Mouse (Mus musculus) cerebellum, adult 11 months (tissue): ENCODE results near the gene Zbtb20.

Experiments
- DNase-seq: peaks from one replicate; pipeline ENCODE4 v3.0.0; 2022

The Zbtb20 gene

DNA sequence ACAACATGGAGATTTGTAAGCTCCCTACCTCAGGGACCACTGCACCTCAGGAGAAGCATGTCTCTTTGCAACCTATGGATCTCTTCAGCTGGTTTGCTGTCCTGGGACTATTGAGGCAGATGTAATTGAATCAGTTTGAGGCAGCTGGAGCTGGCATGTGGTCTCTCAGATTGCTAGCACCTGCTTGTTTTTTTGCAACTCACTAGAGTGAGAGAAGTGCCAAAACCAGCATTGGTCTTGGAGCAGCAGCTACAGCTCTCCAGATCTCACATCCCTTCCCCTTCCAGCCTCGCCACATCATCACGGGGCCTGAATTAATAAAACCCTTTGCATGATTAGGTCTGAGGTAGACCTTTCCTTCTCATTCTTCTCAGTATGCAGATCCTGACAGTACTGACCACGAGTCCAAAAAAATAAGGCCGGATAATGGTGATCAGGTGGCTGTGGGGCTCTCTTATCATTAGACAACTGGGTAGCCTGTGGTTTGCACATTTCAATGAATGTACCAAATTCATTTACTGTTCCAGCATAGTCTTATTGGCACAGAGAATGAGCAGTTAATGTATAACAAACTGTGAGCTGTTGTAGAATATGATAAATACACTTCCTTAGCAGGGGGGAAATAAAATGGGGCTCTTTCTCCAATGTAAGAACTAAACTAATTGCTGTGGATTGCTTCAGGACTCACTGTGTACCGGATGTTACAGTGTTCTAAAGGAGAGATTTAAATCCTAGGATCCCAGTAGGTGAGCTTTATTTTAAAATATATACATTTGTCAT lies 205.4 kb downstream of the Zbtb20 start:
- peak; percentile 34 for DNase-seq

DNA sequence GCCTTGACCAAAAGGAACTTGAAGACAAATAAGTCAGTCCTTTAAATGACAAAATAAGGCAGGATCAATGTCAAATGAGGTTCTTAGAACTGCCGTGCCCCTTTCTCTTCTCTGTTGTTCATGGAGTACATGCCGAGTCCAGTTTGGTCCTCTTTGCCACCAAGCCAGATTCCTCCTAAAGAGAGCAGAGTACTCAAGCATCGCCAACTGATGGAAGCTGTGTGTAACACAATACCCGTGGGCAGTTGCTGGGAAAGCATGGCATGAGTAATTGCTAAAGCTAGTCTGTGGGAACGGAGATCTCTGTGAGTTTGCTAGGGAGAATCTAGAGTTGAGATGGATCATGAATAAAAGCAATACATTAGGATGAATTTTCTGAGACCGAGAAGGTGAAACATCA lies 206.3 kb downstream of the Zbtb20 start:
- DNase-seq: no peak

DNA sequence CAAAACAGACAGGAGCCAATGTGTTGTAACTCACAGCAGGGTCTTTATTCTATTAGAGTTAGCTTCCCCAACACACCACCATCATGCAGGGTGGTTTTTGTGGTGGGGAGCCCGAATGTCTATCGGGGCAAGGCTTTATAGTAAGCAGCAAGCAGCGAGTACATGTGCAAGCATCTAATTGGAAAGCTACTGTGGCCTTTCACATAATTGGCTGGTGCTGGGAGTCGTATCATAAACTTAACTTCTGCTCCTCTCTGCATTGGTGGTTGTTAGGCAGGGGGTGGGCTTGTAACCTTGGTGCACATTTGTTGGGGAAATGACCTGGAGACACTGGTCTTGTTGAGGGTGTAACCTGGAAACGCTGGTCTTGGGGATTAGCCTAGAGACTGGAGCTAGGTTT lies 207.1 kb downstream of the Zbtb20 start:
- no peak for DNase-seq

DNA sequence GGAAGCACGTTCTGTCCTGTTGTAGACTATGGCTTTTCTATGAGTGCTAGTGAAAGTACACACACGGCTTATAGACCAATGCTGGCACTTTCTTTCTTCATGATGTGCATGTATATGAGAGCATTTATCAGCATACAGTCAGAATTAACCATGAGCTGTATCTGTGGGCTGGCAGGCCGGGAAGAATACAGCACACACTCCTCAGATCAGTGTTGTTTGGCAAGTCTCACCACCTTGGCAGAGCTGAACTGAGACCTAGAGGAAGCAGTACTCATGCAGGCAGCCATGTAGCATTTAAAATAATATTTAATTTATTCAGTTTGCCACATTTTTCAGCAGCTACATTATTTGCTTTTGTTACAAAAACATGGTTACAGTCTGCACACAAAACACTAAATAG lies 214.5 kb downstream of the Zbtb20 start:
- no peak for DNase-seq

DNA sequence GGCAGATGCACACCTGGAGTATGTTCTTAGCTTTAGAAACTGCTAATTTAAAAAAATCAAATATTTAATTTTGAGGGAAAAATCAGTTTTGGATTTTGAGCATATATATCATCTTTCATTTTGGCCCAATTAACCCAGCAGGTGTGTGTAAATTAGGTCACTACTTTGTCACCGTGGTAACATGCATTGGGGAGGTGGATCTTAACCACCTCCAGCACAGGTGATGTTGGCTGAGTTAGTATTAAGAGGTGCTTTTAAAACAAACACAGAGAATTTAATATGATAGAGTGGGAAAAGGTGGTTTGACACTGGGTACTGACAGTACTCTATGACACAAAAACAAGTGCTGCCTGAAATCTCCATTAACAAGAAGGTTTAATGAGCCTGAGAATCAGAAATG lies 218.5 kb downstream of the Zbtb20 start:
- DNase-seq: no peak

DNA sequence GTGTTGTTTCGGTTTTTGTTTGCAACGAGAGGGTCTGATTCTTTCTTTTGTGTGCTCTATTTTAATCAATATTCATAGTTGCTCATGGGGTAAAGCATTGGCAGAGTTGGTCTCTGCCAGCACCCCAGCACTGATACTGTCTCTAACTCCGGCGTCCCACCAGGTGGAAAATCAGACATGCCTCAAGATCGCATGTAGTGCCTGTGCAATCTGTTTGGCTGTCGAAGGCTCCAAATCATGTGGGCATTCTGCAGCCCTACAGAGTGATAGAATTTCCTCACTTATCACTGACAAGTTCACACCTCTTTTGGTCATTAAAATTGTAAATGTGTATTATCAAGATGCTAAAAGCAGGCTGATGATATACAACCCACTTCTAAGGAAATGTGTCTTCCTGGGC lies 219.1 kb downstream of the Zbtb20 start:
- DNase-seq: no peak

DNA sequence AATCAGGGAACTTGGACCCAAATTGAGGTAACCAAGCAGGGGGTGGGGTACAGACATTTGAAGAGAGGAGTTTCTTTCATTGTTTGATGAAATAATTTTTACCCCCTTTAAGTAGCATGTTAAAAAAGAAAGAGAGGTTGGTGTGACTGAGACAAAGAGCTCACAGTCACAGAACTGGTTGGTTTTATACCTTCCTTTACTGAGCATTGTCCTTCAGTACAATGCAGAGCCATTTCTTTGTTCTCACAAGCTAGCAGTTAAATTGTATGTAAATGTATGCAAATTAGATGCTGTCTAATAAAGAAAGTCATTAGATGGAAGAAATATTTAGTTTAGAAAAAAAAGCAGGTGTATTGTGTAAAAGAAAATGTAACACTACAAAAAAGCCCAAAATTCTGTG lies 220.4 kb downstream of the Zbtb20 start:
- DNase-seq: no peak

DNA sequence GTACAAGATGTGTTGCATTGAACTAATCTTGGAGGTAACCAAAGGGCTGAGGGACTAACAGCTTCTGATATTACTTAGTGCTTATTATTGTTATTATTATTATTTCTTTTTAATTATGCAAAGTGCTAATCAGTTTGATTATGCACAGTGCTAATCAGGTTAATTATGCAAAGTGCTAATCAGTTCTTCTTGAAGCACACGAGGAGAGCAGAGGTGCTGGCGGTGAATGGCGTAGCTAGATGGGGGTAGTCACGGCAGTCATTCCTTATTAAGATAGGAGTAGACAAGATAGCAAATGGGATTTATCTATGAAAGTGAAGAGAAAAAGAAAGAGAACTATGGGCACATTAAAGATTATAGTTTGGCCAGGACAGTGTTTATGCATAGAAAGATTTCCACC lies 222.5 kb downstream of the Zbtb20 start:
- no peak for DNase-seq

DNA sequence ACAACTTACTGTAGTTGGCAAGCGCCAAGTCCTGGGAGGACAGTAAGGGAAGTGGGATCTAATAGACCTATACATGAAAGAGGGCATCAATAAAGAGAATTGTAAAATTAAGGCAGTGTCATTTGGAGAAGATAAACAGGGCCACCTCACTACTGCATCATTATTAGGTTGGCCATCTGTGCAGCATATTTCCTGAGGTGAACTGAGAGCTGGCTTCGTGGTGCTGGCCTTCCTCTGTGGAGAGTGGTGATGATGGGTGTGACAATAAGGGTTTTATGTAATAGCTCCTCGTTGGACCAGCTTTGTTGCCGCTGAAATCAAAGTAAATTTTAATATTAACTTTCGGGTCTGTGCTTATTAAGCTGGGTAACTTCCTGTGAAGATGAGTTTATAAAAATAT lies 223.0 kb downstream of the Zbtb20 start:
- DNase-seq: no peak

DNA sequence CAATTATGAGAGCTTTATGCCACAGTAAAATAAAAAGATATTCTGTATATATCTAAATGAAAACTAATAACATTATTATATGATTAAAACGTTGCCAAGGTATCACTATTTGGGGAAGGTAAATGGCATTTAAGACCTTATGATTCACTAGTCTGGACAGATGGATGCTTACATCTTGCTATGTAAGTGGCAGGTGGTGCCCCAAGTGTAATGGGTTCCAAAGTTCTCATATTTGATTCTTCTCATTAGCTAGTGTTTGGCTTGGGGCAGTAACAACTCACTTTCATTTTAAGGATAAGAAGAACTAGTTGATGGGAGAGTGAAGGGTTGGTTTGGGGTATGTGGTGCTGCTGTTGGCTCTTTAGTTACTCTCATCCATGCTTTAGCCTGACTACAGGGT lies 235.6 kb downstream of the Zbtb20 start:
- DNase-seq: no peak

DNA sequence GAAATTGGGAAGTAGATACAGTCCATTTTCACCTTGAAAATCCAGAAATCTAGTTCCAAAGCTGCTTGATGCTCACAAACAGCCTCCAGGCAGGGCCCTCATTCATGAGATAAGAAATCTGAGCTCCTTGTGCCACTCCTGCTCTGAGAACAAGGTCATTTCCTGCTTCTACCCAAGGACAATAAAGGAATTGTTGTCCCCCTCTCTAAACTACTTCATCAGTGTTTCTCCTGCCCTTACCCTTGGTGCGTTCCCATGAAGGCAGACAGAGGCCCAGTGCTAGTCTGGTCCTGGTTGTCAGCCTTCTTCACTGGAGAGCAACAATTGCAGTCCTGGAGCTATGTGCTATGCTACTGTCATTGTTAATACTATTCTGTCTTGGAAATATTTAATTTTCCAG lies 238.3 kb downstream of the Zbtb20 start:
- DNase-seq: no peak

DNA sequence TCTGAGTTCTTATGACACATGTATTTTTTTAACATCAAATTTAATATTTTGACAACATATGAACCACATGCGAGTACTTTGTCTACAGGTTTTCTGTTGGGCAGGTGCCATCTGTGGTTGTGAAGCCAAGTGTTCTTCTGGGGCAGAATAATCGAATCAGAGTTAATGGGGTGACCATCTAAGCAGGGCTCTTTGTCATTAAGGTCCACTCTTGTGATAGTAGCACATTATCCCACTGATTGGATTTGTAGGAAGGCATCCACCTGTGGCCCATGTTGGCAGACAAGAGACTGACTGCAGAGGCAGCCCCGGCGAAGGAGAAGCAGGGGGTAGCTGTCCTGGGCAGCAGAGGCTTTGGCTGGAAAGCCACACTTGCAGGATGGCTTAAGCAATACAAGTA lies 254.3 kb downstream of the Zbtb20 start:
- DNase-seq: peak; percentile 49

DNA sequence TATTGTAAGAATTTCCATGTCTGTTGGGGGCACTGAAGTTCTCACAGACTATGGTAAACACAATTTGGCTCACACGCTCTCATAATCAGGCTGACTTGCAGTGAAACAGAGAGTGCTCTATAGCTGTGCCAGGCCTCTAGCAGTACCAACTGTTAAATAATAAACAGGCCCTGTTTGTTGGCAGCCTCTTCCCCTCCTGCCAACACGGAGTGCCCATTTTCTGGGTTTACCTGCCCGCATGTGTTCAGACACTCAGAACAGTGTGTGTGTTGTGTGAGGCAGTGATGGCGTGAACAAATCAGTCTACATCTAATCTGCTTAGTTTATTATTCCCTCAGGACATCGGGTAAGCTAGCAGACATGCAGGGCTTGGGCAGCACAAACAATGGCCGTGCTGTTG lies 254.9 kb downstream of the Zbtb20 start:
- peak; percentile 82 for DNase-seq

DNA sequence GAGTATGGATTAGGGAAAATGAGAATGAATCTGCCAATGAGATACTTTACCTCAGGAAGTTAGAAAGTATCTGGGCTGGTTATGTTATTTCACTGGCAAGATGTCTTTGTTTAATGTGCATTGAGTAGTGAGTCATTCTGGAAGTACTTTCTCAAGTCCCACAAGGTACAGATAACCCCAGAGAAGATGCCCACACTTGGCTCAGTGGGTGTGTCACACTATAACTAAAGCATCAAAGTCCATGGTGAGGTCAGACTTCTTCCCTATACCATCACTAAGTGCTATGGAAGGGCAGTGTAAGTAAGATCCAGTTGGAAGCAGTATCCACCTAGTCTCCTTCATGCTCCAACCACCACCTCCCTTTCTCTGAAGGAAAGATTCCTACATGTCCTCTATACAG lies 255.4 kb downstream of the Zbtb20 start:
- DNase-seq: no peak

DNA sequence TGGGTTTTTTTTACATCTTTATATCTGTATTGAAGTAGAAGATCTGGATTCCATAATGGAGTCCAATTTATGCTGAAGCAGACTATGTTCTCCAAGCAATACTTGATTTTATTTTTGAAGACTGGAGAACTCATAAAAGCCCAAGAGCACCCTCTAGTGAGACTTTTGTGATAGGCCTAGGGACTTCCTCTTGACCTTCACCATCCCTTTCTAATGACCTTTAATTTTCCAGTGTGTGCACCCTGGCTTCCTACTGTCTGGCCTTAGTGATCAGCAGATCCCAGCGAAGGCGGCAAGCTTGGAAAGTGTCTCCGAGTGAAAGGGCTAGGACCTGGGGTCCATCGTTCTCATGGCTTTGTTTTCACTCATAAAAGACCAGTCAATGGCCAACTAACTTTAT lies 292.8 kb downstream of the Zbtb20 start:
- no peak for DNase-seq

DNA sequence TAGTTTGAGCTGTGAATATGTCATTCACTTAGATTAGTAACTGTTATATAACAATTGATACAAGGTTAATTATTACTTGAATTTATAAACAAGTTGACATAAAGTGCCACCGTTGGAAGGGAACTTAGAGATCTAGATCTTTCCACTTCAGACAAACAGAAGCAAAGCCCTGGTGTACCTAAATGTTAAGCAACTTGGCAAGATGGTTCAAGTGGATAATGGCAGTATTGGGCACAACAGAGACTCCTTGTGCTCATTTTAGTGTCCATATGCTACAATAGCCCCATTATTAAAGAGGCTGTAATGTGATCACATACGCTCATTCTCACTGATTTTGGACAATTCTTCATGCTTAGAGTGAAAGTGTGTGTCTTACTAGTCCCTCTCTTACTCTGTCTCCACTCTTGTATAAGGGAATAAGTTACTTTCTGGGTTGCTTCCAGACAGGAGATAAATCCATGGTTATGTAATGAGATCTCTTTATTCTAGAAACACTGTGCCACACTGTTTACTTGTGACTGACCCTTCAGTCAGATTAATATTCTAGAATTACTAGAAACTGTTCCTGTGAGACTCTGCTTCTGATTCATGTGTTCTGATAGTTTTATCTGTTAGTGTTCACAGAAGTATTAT lies 293.7 kb downstream of the Zbtb20 start:
- no peak for DNase-seq

DNA sequence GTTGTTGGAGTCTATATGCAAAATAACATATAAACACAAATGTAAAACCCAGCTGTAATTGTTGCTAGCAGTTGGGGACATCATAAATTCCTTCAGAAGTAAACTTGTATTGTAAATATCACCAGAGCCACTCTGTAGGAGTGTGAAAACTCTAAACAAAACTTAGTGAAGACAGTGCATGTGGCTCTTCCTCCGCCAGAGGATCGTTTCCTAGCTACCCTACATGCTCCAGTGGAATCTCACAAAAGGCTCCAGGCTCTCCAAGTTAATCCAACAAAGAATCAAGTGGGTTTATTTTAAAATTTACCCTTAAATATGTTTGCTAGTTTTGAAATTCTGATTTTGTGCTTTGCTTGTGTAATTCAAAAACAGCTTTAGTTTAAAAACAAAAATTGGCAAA lies 296.5 kb downstream of the Zbtb20 start:
- DNase-seq: no peak

DNA sequence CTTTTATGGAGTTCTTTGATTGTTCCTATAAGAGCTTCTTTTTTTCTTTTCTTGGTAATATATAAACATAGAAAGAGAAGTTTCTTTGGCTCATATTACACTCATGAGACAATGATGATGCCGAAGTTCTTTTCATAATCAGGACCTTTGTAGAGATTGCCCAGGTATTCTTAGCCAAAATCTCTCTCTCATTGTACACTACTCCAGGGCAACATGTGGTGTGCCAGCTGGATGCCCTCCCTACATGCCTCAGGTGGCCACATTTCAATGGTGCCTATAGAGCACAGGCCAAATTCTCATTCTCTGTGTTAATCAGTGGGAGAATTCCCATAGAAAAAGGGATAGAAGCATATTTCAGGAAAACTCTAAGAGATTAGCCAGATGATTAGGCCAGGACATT lies 297.2 kb downstream of the Zbtb20 start:
- DNase-seq: peak; percentile 64

DNA sequence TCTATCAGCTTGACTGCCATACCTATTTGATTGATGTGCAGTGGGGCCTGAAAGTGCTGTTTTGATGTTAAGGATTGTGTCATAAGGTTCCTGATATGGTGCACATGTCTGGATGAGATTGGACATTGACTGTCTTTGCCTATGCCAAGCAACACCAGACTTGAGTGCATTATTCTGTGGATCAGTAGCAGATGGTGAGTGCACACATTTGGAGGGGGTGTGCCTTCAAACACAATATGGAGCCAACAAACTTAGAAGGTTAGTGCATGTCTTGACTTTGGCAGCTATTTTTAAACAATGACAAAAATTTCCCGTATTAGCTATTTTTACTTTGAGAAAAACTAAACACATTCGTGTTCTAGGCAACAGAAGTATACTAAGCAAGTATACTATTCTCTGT lies 299.1 kb downstream of the Zbtb20 start:
- DNase-seq: no peak

DNA sequence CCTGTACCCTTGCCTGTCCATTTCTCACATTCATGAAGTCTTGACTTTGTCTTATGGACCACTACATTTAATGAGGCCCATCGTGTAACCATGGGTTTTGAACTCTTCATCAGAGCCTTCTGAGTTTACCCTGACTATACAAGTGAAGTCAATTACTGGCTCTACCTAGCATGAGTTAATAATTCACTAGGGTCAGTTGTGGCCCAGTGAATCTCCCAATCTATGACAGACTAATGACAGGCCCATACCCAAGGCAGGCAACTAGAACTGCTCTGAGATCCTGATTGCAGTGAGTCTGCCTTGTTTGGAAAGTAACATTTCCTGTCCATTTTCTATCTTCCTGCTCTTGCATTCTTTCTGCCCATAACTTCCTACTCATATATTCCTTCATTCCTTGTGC lies 305.4 kb downstream of the Zbtb20 start:
- DNase-seq: no peak

DNA sequence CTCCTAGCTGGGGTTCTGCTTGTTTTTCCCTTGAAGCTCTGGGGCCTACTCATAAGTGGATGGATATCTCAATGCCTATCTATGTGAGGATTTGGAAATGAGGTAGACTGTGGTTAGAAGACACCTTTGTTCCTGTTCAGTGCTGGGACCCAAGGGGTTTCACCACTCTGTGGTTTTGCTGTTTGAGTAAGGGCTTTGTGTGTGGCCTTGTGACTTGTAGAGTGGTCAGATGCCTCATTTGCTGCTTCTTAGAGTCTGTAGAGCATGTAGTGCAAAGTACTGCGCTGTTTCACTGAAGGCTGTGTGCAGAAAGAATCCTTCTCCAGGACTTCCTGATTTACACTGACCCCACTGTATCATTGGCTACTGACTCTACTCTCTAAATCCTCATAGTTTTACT lies 314.7 kb downstream of the Zbtb20 start:
- DNase-seq: no peak

DNA sequence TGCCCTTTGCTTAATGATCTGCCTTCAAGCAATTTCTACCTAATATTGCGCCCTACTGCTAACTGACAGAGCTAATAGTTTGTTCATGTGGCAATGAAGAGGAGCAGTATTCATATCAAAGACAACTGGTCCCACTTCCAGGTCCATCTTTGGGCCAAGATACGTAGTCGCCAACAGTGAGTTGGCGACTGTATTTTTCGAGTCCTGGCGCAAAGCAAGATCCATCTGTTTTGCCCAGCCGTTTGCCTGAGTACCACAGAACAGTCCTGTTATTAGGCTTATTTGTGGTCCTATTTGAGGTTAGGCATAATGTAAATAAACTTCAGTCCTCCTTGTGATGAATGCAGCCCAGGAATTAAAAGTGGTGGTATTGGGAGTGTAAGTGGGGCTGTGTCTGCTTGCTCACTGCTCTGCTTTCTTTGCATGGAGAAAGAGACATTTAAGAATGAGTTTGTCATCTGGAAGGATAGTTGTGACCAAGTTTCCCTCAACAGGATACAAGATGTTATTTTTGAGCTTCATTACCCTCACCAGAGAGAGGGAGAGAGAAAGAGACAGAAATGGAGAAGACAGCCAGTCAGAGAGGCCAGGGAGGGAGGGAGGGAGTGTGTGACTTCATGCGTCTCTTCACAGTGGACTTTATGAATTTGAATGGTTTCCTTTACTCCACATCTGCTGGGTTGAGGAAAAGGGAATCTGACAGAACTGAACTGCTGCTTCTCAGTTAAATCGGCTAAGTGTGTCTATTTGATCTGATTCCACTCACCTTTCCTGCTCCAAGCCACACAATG lies 315.6 kb downstream of the Zbtb20 start:
- DNase-seq: peak; percentile 74

DNA sequence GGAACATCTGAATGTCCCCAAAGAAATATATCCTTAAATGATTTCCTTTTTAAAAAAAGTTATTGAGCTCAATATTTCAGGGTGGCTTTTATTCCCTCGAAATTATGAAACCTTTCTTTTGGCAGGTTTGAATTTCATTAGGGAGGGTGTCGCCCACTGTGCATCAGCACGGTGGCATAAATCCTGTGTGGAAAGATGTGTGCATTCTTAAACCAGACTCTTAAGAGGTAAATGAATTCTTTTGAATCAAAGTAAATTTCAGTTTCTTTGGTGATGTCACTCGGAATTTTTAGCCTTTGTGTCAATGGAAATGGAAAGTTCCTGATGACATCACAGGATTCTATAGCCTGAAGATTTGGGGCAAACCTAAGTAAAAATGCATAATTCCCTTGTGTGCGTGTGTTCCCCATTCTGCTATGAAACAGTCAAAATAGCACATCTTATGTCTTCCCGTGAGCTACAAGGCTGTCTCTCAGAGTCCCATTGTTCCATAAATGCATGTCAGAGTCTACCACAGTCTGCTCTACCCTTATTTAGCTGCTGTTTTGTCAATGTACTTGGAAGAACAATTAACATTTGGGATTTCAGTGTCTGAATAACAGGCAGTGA lies 318.1 kb downstream of the Zbtb20 start:
- no peak for DNase-seq
